Mouse (Mus musculus) olfactory bulb, adult 2 months (tissue): ENCODE data around the gene Epas1.

Source experiments
- CTCF ChIP-seq: fragments of 200-500 bp; IDR thresholded peaks from 2 replicates; pipeline ENCODE4 v1.5.1; 2012; ENCODE audit warnings: low read depth, mild to moderate bottlenecking, low read length, moderate library complexity; ENCODE audit not compliant: insufficient read depth
- POLR2A ChIP-seq: fragments of 200-500 bp; IDR thresholded peaks from 2 replicates; pipeline ENCODE4 v1.6.1; 2012; ENCODE audit warnings: mild to moderate bottlenecking, low read depth, low read length, moderate library complexity; ENCODE audit not compliant: insufficient read depth

DNA sequence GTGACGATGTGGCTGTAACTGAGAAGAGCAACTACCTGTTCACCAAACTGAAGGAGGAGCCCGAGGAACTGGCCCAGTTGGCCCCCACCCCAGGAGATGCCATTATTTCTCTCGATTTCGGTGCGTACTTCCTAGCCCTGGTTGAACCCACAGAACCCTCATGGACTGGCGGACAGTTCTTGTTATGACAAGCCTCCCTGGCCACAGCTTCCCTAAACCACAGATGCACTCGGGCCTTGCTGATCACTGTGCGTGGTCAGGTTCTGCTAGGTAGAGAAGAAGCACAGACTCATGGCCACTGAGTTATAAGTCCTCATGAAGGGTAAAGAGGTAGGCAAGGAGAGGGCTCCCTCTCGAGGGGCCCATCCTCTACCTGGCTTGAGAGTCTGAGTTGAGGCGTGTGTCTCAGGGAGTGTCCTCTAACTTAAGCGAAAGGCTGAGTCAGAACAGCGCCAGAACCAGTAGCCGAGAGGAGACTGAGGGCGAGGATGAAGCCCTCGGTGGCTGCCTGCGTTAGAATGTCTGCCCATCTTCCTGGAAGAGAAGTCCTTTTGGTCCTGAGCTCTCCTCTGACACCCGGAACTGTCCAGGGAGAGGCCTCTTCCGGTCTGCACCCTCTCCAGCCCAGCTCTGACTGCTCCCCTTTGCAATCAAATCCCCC lies 71.1 kb downstream of the Epas1 start:
- TF ChIP-seq POLR2A (no peak), CTCF (no peak)
